Mouse (Mus musculus): ENCODE results near the gene Angpt4.

Gene Angpt4

DNA sequence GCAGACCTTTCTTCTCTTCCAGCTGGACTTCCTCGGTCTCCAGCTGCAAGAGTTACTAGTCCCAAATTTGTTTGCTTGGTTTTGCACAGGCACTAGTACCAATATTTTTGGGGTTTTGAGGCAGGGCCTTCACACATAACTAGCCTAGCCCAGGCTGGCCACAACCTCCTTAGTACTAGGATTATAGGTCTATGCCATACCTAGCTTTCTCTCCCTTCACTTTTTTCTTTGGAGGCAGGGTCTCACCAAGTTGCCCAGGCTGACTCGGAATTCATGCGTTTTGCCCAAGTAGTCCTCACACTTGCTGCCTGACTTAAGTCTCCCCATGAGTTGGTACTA lies 69.3 kb downstream of the Angpt4 start:
- DNase-seq (ENCODE audit: extremely low read depth, low read depth, low spot score), result no peak

DNA sequence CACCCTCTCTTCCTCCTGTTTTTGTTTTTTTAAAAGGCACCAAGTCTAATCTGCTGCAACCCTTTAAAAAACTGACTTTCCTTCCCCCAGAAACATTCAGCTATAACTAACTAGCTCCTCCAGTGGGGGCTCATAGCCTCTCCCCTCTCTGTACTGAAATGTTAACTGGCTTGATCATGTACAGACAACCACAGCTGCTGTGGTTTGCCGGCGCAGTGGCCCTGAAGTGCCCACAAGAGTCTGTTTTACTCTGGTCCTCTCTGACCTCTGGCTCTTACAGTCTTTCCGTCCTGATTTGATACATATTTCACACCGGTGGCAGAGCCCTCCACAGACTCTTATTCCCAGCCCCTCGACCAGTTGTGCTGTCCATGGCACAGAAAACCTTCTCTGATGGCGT lies 70.3 kb downstream of the Angpt4 start:
- no peak for DNase-seq (ENCODE audit: extremely low read depth, low read depth, low spot score)

DNA sequence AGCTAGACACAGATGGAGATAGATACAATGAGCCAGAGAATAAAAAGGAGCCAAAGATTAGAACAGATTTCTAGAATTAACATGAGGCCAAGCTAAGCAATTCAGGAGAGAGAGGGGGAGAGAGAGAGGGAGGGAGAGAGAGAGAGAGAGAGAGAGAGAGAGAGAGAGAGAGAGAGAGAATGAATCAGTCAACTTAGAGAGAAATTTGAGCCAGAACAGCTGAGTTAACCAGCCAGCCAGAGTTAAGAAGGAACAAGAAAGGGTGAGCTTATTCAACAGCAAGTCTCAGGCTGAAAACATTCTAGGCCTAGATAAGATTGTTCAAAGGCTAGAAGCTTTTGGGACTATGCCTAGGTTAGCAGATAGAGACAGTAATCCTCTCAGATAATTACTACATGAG lies 71.5 kb downstream of the Angpt4 start:
- no peak for DNase-seq (ENCODE audit: extremely low read depth, low read depth, low spot score)

DNA sequence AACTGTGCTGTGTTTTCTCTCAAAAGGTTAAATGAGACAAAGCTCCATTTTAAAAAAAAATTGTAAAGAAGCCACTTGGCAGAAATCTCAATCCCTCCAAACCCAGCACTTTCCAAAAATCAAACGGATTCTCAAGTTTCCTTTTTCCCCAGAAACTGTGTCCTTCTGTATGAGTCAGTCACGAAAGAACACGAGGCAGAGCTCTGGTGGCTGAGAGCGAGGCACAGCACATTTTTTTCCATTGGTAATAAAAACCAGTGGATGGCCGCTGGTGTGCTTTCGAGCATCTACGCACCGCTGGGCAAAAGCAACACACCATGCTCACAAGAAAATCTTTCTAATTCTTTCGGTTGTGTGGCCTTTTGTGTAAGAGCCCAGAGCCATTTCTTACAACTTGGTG lies 73.0 kb downstream of the Angpt4 start:
- DNase-seq (ENCODE audit: extremely low read depth, low read depth, low spot score), result no peak

DNA sequence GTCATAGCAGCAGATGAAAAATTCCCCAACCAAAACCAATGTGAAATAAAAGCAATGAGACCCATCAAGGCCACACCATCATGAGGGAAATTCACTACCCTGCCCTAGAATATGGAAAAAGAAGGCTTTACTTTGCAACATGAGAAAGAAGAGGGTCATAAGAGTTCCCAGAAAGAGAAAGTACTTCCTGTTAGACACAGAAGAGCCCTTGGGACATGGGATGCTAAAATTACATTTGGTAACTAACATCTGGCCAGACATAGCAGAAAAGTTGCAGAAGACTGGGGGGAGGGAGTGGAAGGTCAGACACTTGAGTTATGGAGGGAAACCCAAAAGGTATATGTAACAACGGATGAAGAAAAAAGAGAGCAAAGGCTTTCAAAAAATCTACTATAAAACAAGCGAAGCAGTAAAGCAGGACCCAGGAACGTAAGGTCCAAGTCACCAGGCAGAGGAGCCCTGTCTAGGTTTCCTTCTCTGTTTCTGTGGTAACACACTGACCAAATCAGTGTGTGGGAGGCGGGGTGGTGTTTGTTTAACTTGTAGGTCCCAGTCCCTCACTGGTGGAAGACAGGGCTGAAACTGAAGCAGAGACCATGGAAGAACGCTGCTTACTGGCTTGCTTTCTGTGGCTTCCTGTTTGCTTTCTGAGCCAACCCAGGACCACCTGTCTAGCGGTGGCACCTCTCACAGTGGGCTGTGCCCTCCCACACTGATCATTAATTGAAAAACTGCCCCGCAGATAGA lies 74.6 kb downstream of the Angpt4 start:
- no peak for DNase-seq (ENCODE audit: extremely low read depth, low read depth, low spot score)

DNA sequence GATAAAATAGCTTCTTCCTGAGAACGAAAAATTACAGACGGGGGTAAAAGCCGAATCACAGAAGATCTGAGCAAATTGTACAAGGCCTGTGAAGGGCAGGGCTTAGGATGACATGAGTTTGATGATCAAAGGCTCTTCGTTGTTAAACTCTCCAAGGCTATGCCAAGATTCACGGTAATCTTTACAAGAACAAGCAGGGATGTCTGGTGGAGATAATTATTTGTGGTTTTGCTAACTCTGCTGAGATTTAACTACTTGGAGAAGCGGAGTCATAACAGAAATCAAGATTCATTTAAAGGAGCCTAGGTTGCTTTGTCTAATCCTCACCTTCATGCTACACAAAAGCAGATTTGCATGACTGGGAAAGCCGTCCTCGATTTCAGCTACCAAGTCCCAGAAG lies 75.9 kb downstream of the Angpt4 start:
- no peak for DNase-seq (ENCODE audit: extremely low read depth, low read depth, low spot score)

DNA sequence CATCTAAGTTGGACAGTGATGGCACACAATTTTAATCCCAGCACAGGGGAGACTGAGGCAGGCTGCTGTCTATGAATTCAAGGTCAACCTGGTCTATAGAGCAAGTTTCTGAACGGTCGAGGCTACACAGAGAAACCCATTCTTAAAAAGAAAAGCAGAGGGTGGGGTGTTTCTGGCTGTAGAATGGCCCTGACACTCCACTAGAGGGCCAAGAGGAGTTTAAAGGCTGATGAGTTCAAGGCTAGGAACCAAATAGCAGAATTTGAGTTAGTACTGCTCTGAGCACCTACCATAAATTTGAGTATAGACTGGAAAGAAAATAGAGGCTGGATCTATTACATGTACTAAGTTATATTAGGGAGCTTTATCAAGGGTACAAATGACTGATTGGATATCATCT lies 78.0 kb downstream of the Angpt4 start:
- DNase-seq (ENCODE audit: extremely low read depth, low read depth, low spot score), result no peak

DNA sequence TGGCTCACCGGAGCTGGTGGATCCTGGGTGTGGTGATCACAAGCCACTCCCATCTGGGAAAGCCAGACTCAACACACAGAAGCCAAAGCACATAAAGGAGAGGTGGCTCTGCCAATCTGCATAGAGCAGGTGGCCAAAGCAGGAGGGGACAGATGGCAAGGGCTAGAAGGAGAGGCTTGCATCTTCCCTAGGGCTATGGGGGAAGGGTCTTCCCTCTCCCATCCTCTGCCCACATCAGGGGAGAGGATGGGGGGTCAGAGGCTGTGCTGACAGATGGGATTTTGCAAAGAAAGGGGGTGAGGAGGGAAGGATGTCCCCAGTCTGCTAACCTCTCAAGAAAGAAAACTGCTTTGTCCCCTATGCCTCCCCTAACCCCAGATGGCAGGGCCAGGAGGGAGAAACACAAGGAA lies 80.0 kb downstream of the Angpt4 start:
- no peak for DNase-seq (ENCODE audit: extremely low read depth, low read depth, low spot score)

DNA sequence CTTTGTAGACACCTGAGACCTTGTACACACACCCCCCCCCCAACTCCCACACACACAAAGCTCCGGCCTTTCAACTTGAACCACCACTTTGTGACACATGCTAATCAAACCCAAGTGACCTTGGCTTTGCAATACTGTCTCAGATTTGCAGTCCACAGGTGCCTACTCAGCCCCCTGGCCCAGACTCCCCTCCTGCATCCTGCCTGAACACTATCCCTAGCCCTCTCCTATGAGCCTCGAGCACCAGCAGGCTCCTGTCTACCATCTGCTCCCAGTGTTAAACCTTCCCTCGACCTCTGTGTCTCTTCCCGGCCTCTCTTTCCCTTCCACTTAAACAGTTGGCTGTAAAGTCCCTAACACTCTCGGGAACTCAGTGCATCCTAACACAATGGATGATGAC lies 80.4 kb downstream of the Angpt4 start:
- DNase-seq (ENCODE audit: extremely low read depth, low read depth, low spot score), result no peak

DNA sequence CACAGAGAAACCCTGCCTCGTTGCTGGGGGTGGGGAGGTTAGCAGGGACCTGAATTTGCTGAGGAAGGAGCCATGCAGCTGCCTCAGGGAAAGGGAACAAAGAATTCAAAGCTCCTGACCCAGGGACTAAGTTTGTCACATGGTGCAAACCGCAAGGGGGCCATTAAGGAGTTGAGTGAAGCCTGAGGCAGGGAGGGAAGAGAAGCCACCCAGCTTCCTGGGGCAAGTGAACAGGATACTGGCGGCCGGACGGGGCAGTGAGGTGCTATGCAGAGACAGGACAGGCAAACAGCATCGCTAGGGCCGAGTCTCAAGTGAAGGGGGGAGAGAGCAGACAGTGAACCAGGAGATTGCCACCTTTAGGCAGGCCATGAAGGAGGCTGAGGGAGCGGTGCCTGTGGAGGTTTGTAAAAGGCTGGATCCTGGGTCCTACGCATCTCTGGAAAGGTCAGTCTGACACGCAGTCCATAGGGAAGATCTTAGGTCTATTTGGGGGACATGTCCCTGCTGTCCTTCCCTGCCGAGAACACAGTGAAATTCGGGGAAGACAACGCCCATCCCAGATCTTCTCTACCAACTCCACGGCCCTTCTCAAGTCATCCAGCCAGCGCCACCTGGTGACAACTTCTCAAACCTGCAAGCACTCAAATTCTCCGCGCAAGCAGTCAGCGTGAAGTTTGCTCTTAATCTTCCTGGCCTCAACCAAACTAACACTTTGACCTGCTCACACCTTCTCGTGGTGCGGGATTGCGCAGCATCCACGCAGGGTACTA lies 83.5 kb downstream of the Angpt4 start:
- DNase-seq (ENCODE audit: extremely low read depth, low read depth, low spot score), result no peak
